Mouse (Mus musculus) ovary, postnatal 14 days (tissue): ENCODE measurements around the gene Galntl6.

ENCODE experiments used
- DNase-seq: peaks from one replicate; pipeline ENCODE4 v3.0.0; 2022; ENCODE audit warnings: low spot score

Gene Galntl6

DNA sequence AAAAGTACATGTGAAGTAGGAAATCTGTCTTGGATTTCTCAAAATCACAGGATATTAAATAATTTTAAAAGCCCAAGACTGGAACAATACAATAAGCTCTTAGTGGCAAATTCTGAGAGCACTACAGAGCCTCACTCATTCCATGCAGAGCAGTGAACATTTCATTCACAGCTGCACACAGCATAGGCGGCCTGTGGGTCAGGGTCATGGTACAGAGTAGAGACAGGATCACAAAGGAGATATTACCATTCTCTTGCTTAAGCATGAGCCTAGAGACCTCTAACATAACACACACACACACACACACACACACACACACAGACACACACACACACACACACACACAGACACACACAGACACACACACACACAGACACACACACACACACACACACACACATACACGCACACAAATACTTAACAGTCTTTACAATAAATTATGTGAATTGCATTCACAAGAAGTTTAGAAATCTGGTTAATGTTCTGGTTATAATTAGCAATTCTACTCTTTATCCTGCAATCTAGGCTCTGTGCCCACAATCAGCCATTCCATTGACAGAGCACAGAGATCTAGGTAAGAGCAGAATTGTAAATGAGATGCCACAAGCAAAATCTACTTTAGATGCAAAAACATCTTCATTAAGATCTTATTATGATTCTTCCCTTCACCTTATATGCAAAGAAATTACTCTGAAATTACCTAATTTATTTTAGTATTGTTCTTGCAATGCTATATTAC is 653.7 kb downstream of the Galntl6 start:
- DNase-seq, result no peak

DNA sequence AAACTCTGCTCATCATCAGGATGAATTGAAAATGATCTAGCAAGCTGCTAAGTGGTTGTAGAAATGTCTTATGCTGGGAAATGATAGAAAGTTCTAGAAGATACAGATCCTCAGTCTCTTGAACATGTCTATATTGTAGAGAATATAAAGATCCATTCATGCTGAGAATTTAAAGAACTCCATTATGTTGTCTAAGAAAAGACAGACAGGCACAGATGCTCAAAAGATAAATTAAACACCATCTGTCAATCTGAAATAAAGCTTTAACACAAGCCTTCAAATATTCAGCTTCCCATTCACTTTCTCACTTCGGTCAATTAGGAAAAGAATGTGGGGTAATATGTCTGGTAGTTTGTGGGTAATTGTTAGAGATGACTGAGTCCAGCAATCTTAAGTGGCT is 658.8 kb downstream of the Galntl6 start:
- no peak for DNase-seq

DNA sequence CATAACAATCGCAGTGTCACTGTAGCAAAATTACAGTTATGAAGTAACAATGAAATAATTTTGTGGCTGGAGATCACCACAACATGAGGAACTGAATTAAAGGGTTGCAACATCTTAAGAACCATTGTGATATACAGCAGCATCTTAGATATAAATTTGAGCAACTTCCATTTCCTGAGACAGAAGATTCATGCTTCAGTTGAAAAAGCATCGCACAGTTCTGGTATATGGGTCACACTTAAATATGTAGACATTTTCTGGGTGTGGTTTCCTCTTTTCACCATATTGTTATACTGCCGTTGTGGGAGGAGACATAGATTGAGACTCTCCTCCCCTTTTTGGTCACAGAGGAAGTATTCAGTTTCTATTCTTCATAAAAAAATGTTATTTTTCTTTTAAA is 667.6 kb downstream of the Galntl6 start:
- DNase-seq, result no peak

- no peak for DNase-seq
Measured at GRCm38 (mm10) chr8:58234220-58234619, 678.2 kb downstream of the Galntl6 start.

GRCm38 (mm10) chr8:58228725-58229124 is 683.7 kb downstream of the Galntl6 start:
- no peak for DNase-seq

GRCm38 (mm10) chr8:58217885-58218284 is 694.6 kb downstream of the Galntl6 start:
- DNase-seq, result no peak

GRCm38 (mm10) chr8:58189694-58190093 is 722.7 kb downstream of the Galntl6 start:
- DNase-seq, result no peak

GRCm38 (mm10) chr8:58146961-58147360 is 765.5 kb downstream of the Galntl6 start:
- peak; percentile 15 for DNase-seq

- DNase-seq, result no peak
Measured at GRCm38 (mm10) chr8:58086733-58087132, 825.7 kb downstream of the Galntl6 start.

DNA sequence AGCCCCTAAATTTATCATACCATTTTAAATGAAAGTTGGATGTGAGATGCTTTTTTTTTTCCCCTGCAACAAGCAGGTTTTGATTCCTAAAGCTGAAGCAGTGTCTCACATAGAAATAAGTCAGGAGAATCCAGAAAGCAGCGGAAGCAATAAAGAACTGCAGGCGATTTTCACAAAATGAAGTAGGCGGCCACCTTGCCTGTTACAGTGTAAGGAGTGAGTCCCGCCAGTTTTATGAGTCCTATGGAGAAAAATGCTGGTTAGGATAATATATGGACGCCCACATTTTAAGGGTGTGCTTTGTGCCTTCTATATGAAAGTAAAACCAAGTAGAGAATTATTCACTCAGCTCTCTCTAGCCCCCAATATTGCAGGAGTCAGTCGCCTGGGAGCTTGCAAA is 827.5 kb downstream of the Galntl6 start:
- DNase-seq, result no peak

DNA sequence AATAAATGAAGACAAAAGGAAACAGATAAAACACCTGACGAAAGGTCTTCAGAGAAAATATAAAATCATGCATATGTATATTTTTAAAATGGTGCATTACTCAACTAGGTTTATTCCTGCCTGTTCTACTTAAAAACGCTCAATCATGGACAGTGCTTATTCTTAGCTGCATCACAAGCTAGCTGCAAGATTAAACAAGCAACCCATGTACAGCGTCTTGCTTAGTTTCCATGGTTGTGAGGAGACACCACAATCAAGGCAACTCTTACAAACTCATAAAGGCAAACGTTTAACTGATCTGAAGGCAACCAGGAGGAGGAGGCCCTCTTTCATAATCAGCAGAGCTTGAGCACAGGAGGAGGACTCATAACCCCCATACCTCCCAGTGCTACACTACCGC is 830.7 kb downstream of the Galntl6 start:
- no peak for DNase-seq

- DNase-seq, result no peak
Measured at GRCm38 (mm10) chr8:58074611-58075010, 837.8 kb downstream of the Galntl6 start.

DNA sequence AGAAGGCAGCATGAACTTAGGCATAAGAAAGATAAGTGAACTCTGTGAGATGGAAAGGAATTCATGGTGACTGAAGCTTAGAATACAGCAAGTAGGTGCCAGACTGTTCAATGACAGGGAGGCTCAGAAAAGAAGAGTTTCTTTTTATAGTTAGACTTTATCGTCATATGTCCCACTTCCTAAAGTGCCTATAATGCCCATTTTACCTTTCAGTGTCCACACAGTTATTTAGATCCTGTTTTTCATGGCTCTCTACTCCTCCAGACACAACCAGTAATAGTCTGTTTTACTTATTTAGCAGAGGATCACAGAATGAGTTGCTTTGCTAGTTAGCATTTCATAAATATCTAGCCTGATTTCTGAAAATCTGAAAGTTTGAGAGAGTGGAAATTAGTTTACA is 838.7 kb downstream of the Galntl6 start:
- no peak for DNase-seq

GRCm38 (mm10) chr8:58032271-58032670 is 880.2 kb downstream of the Galntl6 start:
- DNase-seq, result no peak

- DNase-seq, result no peak
Measured at GRCm38 (mm10) chr8:58025558-58025957, 886.9 kb downstream of the Galntl6 start.

DNA sequence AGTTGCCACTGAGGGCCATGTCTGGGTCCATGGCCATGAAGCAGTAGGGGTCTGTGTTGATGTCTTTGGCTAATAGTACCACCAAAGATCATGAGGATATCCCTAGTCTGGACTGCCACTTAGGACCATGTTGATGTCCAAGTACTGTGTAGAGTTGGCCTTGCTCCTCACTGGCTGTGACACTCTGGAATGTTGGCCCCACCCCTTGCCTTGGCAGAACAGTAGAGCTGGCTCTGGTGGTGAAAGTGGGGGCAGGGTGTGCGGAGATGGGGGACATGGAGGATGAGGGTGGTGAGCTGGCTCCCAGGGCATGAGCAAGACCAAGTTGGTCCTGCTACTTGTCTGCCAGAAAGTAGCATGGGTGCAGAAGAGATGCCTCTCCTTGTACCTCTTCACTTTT is 887.3 kb downstream of the Galntl6 start:
- no peak for DNase-seq

GRCm38 (mm10) chr8:58023426-58024176 is 888.8 kb downstream of the Galntl6 start:
- no peak for DNase-seq

- DNase-seq, result no peak
Measured at GRCm38 (mm10) chr8:57989428-57990171, 922.8 kb downstream of the Galntl6 start.

- DNase-seq, result no peak
Measured at GRCm38 (mm10) chr8:57977372-57977771, 935.1 kb downstream of the Galntl6 start.

GRCm38 (mm10) chr8:57974093-57974492 is 938.3 kb downstream of the Galntl6 start:
- DNase-seq, result no peak

GRCm38 (mm10) chr8:57972832-57973231 is 939.6 kb downstream of the Galntl6 start:
- DNase-seq, result no peak

GRCm38 (mm10) chr8:57966676-57967075 is 945.8 kb downstream of the Galntl6 start:
- no peak for DNase-seq

- peak; percentile 9 for DNase-seq
Measured at GRCm38 (mm10) chr8:57965508-57965907, 946.9 kb downstream of the Galntl6 start.
